Mouse (Mus musculus): ENCODE results near the gene Tulp4. TPM values are rescaled to one million over a fixed set of nuclear protein-coding genes. Genes with fewer than 3 reads are reported as not detected.

Tulp4 gene
- polyA plus RNA-seq, 1 experiment from 2014 or later = 33.6 TPM

- Histone ChIP-seq H3K36me3 (ENCODE audit: control insufficient read depth, insufficient read depth, low read length) (no peaks in the 10 kb centered on the region), H3K9ac (ENCODE audit: low read length) (no peak overlapping the region), H3K4me1 (replicated peaks; ENCODE audit: control insufficient read depth, insufficient read depth) (no peaks in the 10 kb centered on the region), H3K4me3 (ENCODE audit: low read depth, low read length) (no peak overlapping the region), H3K4me2 (replicated peaks; ENCODE audit: low read depth) (no peak overlapping the region), H3K27ac (replicated peaks) (no peak overlapping the region), H3K27me3 (ENCODE audit: control insufficient read depth, insufficient read depth, low read length) (no peaks in the 10 kb centered on the region), H3K9me3 (ENCODE audit: control insufficient read depth, low read length) (no peaks in the 10 kb centered on the region)
- WGBS = 90% methylated on average over 4 of the region's 4 CpGs
- DNase-seq (ENCODE audit: low spot score) (no peak), ATAC-seq (ENCODE audit: low FRiP score, low TSS enrichment) (no peak)
- TF ChIP-seq EP300 (optimal IDR thresholded peaks at IDR 0.05) = no peak
- TF ChIP-seq CTCF (IDR thresholded peaks at IDR 0.05; ENCODE audit: low read depth) = no peak
Observed at GRCm38 (mm10) chr17:6152941-6153340, 46.7 kb downstream of the Tulp4 start.

GRCm38 (mm10) chr17:6153581-6153980, 47.3 kb downstream of the Tulp4 start:
- Histone ChIP-seq H3K4me3 (ENCODE audit: low read depth, low read length) (no peak overlapping the region), H3K4me2 (replicated peaks; ENCODE audit: low read depth) (no peak overlapping the region), H3K4me1 (replicated peaks; ENCODE audit: control insufficient read depth, insufficient read depth) (no peaks in the 10 kb centered on the region), H3K27me3 (ENCODE audit: control insufficient read depth, insufficient read depth, low read length) (no peaks in the 10 kb centered on the region), H3K9ac (ENCODE audit: low read length) (no peak overlapping the region), H3K27ac (replicated peaks) (no peak overlapping the region), H3K36me3 (ENCODE audit: control insufficient read depth, insufficient read depth, low read length) (no peaks in the 10 kb centered on the region), H3K9me3 (ENCODE audit: control insufficient read depth, low read length) (no peaks in the 10 kb centered on the region)
- 83% methylated on average over 4 of the region's 4 CpGs for WGBS
- DNase-seq (ENCODE audit: low spot score) (no peak), ATAC-seq (ENCODE audit: low FRiP score, low TSS enrichment) (no peak)
- TF ChIP-seq CTCF (IDR thresholded peaks at IDR 0.05; ENCODE audit: low read depth) (no peak), EP300 (optimal IDR thresholded peaks at IDR 0.05) (no peak)

- no peak for DNase-seq (ENCODE audit: low spot score)
- Histone ChIP-seq H3K27ac (replicated peaks) (no peak overlapping the region), H3K4me2 (replicated peaks; ENCODE audit: low read depth) (no peak overlapping the region), H3K4me3 (ENCODE audit: low read depth, low read length) (no peak overlapping the region), H3K9ac (ENCODE audit: low read length) (no peak overlapping the region), H3K4me1 (replicated peaks; ENCODE audit: control insufficient read depth, insufficient read depth) (no peaks in the 10 kb centered on the region), H3K9me3 (ENCODE audit: control insufficient read depth, low read length) (no peaks in the 10 kb centered on the region), H3K27me3 (ENCODE audit: control insufficient read depth, insufficient read depth, low read length) (no peaks in the 10 kb centered on the region), H3K36me3 (ENCODE audit: control insufficient read depth, insufficient read depth, low read length) (no peaks in the 10 kb centered on the region)
- 65% methylated on average over 4 of the region's 4 CpGs for WGBS
- ATAC-seq (ENCODE audit: low FRiP score, low TSS enrichment) = no peak
- TF ChIP-seq EP300 (optimal IDR thresholded peaks at IDR 0.05) = no peak
- TF ChIP-seq CTCF (IDR thresholded peaks at IDR 0.05; ENCODE audit: low read depth) = no peak
Observed at GRCm38 (mm10) chr17:6154366-6154765, 48.1 kb downstream of the Tulp4 start.

- no peak overlapping the region for H3K27ac ChIP-seq (replicated peaks)
- no peaks in the 10 kb centered on the region for H3K9me3 ChIP-seq (ENCODE audit: control insufficient read depth, low read length)
- WGBS = 84% methylated on average over 6 of the region's 6 CpGs
- H3K9ac ChIP-seq (ENCODE audit: low read length) = no peak overlapping the region
- H3K4me1 ChIP-seq (replicated peaks; ENCODE audit: control insufficient read depth, insufficient read depth) = no peaks in the 10 kb centered on the region
- no peaks in the 10 kb centered on the region for H3K27me3 ChIP-seq (ENCODE audit: control insufficient read depth, insufficient read depth, low read length)
- TF ChIP-seq EP300 (optimal IDR thresholded peaks at IDR 0.05) (no peak), CTCF (IDR thresholded peaks at IDR 0.05; ENCODE audit: low read depth) (no peak)
- no peak overlapping the region for H3K4me3 ChIP-seq (ENCODE audit: low read depth, low read length)
- DNase-seq (ENCODE audit: low spot score) (no peak), ATAC-seq (ENCODE audit: low FRiP score, low TSS enrichment) (no peak)
- no peak overlapping the region for H3K4me2 ChIP-seq (replicated peaks; ENCODE audit: low read depth)
- H3K36me3 ChIP-seq (ENCODE audit: control insufficient read depth, insufficient read depth, low read length) = no peaks in the 10 kb centered on the region
Observed at GRCm38 (mm10) chr17:6160495-6160894, 54.3 kb downstream of the Tulp4 start.

- Histone ChIP-seq H3K4me1 (replicated peaks; ENCODE audit: control insufficient read depth, insufficient read depth) (no peaks in the 10 kb centered on the region), H3K4me2 (replicated peaks; ENCODE audit: low read depth) (no peak overlapping the region), H3K36me3 (ENCODE audit: control insufficient read depth, insufficient read depth, low read length) (no peaks in the 10 kb centered on the region), H3K9me3 (ENCODE audit: control insufficient read depth, low read length) (no peaks in the 10 kb centered on the region), H3K9ac (ENCODE audit: low read length) (no peak overlapping the region), H3K4me3 (ENCODE audit: low read depth, low read length) (no peak overlapping the region), H3K27ac (replicated peaks) (no peak overlapping the region), H3K27me3 (ENCODE audit: control insufficient read depth, insufficient read depth, low read length) (no peaks in the 10 kb centered on the region)
- ATAC-seq (ENCODE audit: low FRiP score, low TSS enrichment) (no peak), DNase-seq (ENCODE audit: low spot score) (no peak)
- WGBS = 72% methylated on average over 9 of the region's 9 CpGs
- no peak for TF ChIP-seq EP300 (optimal IDR thresholded peaks at IDR 0.05)
- no peak for TF ChIP-seq CTCF (IDR thresholded peaks at IDR 0.05; ENCODE audit: low read depth)
Observed at GRCm38 (mm10) chr17:6161916-6162315, 55.7 kb downstream of the Tulp4 start.

GRCm38 (mm10) chr17:6162761-6163160, 56.5 kb downstream of the Tulp4 start:
- no peak overlapping the region for H3K27ac ChIP-seq (replicated peaks)
- no peak overlapping the region for H3K9ac ChIP-seq (ENCODE audit: low read length)
- no peak for TF ChIP-seq EP300 (optimal IDR thresholded peaks at IDR 0.05)
- H3K36me3 ChIP-seq (ENCODE audit: control insufficient read depth, insufficient read depth, low read length) = no peaks in the 10 kb centered on the region
- DNase-seq (ENCODE audit: low spot score) (no peak), ATAC-seq (ENCODE audit: low FRiP score, low TSS enrichment) (no peak)
- H3K4me1 ChIP-seq (replicated peaks; ENCODE audit: control insufficient read depth, insufficient read depth) = no peaks in the 10 kb centered on the region
- no peaks in the 10 kb centered on the region for H3K27me3 ChIP-seq (ENCODE audit: control insufficient read depth, insufficient read depth, low read length)
- no peak overlapping the region for H3K4me3 ChIP-seq (ENCODE audit: low read depth, low read length)
- WGBS = 74% methylated on average over 1 of the region's 1 CpGs
- H3K9me3 ChIP-seq (ENCODE audit: control insufficient read depth, low read length) = no peaks in the 10 kb centered on the region
- H3K4me2 ChIP-seq (replicated peaks; ENCODE audit: low read depth) = no peak overlapping the region

Data from stomach, postnatal 0 days (tissue).